Mouse (Mus musculus) R1 (cell line): Measurements from ENCODE around the gene Prx.
A peak's percentile ranks its signal among the peaks of the same experiment; 100 is the strongest.

Experiments used
- DNase-seq: peaks from one replicate; pipeline ENCODE4 v3.0.0-alpha.2; 2018; ENCODE audit warnings: low read depth, low spot score

Prx gene

GRCm38 (mm10) chr7:27483860-27484259 lies 15.3 kb upstream of the Prx start:
- peak; percentile 73 for DNase-seq

DNA sequence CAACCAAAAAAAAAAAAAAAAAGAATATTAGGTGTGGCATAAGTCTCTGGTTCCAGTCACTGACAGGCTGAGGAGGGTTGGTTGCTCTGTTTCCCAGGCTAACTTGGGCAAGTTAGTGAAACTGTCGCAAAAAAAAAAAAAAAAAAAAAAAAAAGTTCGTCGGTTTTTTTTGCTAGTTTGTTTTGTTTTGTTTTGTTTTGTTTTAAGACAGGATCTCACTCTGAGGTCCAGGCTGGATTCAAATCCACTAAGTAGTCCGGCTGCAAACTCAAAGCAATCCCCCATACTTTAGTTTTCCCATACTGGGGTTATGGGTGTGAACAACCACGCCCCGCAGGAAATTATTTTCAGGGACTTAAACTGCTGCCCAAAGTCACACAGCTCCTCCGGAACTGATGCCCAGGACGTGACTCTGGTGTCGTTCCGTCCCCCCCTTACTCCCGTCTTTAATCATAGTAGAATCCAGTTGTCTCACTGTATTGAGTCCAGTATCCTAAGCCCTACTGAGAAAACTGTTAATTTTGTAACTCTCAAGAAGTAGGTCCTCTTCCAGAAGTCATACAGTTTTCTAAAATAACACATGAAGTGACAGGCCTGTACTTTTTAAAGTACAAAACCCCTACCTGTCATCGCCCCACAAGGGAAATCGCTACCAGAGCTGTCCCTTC lies 12.9 kb upstream of the Prx start:
- no peak for DNase-seq

DNA sequence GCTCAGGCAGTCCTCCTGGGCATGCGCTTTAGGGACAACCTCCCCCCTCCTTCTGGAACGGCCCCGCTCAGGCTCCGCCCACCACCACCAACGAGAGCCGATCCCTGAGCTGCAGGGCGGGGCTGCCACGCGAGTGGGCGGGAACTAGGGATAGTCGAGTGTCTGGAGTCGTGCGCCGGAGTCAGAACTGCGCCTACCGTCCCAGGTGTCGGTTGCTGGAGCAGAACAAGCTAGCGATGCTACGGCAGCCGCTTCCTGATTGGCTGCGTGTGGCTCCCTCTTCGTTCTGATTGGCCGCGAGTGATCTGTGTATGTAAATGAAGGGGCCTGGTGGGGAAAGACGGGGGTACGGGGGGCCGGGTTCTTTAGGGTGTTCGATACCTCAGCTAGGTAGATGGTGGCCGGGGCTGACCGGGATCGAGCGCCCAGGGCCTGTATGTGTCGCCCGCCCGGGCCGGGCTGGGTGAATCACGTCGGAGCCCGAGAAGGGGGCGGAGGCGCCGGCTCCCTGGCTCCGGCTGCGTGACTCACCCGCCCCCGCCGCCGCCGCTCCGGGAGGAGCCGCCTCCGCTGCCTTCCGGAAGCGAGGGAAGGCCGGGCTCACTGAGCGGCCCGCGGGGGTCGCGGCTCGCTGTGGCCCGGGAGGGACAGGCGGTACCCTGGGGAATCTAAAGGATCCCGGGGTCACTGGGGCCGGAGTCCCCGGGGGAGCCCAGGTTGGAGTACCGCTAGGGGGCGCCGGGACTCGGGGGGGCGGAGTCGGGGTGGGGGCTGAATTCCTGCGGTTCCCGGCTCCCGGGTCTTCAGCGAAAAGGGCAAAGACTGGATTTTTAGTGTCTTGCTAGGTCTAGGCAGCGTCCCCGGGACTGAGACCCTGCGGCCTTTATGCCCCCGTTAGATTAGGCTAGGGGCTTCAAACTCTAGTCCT lies 12.1 kb upstream of the Prx start, which contains the start of gene Sertad1:
Gene Sertad1, plus strand, starts transcription at position 141 of the 928 bp plus-strand sequence.
- peak; percentile 99 for DNase-seq

GRCm38 (mm10) chr7:27487740-27488268 lies 11.3 kb upstream of the Prx start:
- DNase-seq: peak; percentile 61

DNA sequence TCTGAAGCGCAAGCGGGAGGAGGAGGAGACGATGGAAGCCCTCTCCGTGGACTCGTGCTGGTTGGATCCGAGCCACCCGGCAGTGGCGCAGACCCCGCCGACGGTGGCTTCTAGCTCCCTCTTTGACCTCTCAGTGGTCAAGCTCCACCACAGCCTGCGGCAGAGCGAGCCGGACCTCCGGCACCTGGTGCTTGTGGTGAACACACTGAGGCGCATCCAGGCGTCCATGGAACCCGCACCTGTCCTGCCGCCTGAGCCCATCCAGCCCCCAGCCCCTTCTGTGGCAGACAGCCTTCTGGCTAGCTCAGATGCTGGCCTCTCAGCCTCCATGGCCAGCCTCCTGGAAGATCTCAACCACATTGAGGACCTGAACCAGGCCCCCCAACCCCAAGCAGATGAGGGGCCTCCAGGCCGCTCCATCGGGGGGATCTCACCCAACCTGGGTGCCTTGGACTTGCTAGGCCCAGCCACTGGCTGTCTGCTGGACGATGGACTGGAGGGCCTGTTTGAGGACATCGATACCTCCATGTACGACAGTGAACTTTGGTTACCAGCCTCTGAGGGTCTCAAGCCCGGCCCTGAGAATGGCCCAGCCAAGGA lies 9.8 kb upstream of the Prx start:
- no peak for DNase-seq

DNA sequence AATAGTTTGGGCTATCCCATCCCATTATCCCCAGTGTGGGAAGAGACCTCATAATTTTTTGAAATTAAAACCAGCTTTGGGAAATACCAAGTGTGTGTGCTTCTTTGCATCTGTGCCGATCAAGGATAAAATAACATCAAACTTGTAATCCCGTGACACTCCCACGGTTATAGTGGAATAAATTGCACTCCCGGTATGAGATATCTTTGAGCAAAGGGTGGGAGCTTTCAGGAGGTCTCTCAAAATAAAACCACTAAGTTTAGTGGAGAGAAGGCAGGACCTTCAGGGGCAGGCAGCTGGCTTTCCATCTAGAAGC lies 8.9 kb upstream of the Prx start:
- no peak for DNase-seq

DNA sequence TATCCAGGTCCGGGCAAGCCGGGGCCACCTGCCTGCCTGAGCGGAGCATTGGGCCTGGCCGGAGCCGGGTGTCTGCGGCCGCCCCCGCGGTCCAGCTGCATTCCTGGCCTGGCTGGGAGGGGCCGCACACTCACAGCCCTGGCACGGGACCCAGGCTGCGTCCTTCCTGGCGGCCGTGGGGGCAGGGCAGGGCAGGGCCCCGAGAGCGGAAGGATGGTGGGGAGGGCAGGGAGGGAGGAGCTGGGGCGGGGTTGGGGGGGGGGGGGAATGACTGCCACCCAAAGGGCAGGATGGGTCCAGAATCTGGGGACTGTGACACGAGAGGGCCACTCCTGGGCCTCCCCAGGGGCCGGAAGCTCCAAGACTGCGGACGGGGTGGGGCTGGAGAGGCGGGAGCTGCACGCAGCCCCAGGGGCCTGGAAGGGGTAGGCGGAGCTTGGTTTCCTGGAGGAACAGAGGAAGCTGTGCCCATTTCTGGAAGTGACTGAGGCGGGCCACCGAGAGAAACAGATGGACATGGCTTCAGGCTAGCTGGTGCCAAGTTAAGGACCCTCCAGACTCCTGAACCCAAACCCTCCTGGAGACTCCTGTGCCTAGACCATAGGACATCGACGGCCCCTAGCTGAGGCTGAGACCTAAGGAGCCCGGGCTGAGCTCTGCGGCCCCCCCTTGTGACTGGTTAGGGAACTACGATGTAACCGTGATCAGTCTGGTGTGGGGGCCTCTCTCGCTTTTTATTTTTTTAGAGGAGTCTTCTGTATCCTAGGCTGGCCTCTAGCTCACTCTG lies 8.4 kb upstream of the Prx start:
- peak; percentile 95 for DNase-seq

DNA sequence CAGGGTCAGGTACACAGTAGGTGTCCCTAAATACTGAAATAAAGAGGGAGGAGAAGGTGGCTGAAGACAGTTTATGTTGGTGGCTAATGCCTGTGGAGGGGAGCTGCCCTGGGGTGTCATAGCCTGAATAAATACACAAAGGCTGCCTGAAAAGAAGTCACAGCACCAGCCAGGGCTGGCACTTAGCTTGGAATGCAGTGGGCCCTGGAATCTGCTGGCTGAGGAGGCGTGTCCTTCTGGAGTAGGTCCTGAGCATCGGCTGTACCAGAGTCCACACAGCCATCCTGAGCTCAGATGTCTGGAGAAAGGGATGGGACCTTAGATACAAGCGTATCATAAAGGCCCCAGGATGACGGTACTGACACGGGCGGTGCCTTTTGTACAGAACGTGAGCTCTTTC lies 7.3 kb upstream of the Prx start:
- peak; percentile 75 for DNase-seq

DNA sequence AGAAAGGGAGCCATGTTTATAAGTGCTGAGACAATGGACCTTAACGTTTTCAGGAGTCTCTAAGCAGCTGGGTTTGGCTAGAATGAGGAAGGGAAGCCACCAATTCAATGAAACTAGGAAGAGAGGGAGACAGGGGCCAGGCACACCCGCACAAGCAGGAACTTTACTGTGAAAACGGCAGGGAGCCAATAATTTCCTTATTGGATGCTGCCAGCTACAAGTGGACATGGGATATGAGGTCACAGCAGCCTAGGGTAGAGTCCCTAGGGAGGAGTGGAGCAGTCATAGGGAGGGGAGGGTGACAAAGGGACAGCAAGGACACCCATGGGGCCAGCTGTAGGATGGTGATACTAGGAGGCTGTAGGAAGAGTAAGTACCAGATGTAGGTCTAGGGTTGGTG lies 6.1 kb upstream of the Prx start:
- no peak for DNase-seq

DNA sequence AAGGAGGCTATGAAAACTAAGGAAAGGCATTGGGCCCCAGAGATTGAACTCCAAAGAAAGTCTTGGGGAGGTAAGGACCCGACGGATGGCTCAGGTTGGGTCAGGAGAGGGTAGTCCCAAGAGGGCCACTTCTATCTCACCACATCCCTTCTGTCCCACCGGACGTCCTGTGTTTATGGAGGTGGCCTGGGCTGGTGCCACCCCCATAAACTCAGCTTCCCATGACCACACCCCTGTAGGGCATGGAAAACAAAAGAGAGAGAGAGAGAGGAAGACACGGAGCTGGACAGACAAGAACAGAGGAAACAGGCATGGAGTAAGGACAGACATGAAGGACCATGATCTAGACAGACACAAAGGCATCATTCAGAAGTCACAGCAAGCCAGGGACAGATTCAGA lies 5.7 kb upstream of the Prx start:
- DNase-seq: no peak

GRCm38 (mm10) chr7:27494659-27495367 lies 4.3 kb upstream of the Prx start:
- DNase-seq: peak; percentile 91

- peak; percentile 32 for DNase-seq
Measured at GRCm38 (mm10) chr7:27501620-27502019, 2.5 kb downstream of the Prx start.

- no peak for DNase-seq
Measured at GRCm38 (mm10) chr7:27506765-27507370, 7.7 kb downstream of the Prx start.

GRCm38 (mm10) chr7:27507711-27508647 lies 8.9 kb downstream of the Prx start:
- DNase-seq: peak; percentile 98

- DNase-seq: peak; percentile 91
Measured at GRCm38 (mm10) chr7:27508648-27509005, 9.5 kb downstream of the Prx start.

GRCm38 (mm10) chr7:27510809-27511208 lies 11.7 kb downstream of the Prx start:
- peak; percentile 79 for DNase-seq

GRCm38 (mm10) chr7:27514961-27515360 lies 15.8 kb downstream of the Prx start:
- peak; percentile 78 for DNase-seq

- no peak for DNase-seq
Measured at GRCm38 (mm10) chr7:27518314-27518713, 19.2 kb downstream of the Prx start.

GRCm38 (mm10) chr7:27520104-27520503 lies 21.0 kb downstream of the Prx start:
- DNase-seq: peak; percentile 86
